Mouse (Mus musculus): Measurements from ENCODE around the gene Nrbf2. TPM values are rescaled to one million over a fixed set of nuclear protein-coding genes. Genes with fewer than 3 reads are reported as not detected.

The Nrbf2 gene
- polyA plus RNA-seq, 1 experiment from 2014 or later = 40.5 TPM

DNA sequence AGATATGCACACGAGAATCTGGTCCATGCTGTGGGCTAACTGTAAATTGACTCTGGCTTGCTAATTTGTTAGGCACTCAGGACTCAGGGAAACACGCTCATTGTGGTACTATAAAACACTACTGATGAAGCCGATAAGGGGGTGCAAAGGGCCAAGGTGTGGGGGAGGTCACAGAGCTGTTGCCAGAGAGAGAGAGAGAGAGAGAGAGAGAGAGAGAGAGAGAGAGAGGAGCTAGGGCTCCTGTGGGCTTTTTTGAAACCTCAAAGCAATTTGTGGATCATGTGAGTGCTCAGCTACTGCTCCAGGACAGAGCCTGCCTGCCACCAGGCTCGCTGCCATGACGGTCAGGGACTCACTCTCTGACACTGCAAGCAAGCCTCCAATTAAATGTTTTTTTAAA, 13.8 kb upstream of the Nrbf2 start:
- H3K4me3 ChIP-seq (ENCODE audit: low read depth, low read length) = no peak overlapping the region
- peak; percentile 48 for DNase-seq (ENCODE audit: low spot score)
- no peak for ATAC-seq (ENCODE audit: low read depth)
- H3K4me1 ChIP-seq (ENCODE audit: control insufficient read depth, insufficient read depth, low read length) = no peaks in the 10 kb centered on the region
- H3K27ac ChIP-seq (replicated peaks; ENCODE audit: low read depth, low read length) = no peak overlapping the region
- 48% methylated on average over 5 of the region's 5 CpGs for WGBS
- H3K27me3 ChIP-seq (replicated peaks; ENCODE audit: control insufficient read depth, insufficient read depth, low read length) = no peaks in the 10 kb centered on the region
- no peaks in the 10 kb centered on the region for H3K9me3 ChIP-seq (ENCODE audit: control insufficient read depth, low read length)
- no peaks in the 10 kb centered on the region for H3K36me3 ChIP-seq (ENCODE audit: control insufficient read depth, insufficient read depth, low read length)
- no peak overlapping the region for H3K9ac ChIP-seq (ENCODE audit: low read depth, low read length)
- no peak overlapping the region for H3K4me2 ChIP-seq (ENCODE audit: low read depth, low read length)

DNA sequence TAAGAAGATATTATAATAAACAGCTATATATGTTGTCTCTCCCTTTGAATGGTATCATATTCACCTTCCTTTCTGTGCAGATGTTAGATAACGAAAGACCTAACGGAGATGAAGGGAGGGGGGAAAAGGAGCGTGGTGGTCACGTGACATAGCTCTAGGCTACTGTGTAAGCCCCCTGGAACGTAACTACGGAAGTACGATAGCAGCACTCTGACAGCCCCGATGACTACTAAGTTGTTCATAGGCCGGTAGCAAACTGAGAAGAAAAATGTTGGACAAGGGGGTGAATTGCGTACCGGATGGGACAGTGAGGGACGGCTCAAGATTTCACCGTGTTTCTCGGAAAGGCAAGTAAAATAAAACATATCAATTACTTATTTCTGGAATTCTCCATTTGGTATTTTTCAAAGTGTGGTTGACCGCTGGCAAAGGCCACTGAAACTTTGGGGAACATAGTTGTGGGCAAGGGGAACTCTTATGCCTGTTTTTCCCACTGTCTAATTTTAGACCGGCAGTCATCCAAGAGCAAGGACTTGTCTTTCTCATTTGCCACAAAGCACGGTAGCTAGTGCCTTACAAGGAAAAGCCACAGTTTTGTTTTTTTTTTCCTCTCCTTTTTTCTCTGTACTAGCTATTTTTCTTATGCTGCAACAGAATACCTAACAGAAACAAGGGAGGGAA, 12.2 kb upstream of the Nrbf2 start:
- Histone ChIP-seq H3K4me1 (ENCODE audit: control insufficient read depth, insufficient read depth, low read length) (no peaks in the 10 kb centered on the region), H3K4me3 (ENCODE audit: low read depth, low read length) (no peak overlapping the region), H3K9ac (ENCODE audit: low read depth, low read length) (no peak overlapping the region), H3K27ac (replicated peaks; ENCODE audit: low read depth, low read length) (peak overlapping the region; percentile 15), H3K36me3 (ENCODE audit: control insufficient read depth, insufficient read depth, low read length) (no peaks in the 10 kb centered on the region), H3K9me3 (ENCODE audit: control insufficient read depth, low read length) (no peaks in the 10 kb centered on the region), H3K4me2 (ENCODE audit: low read depth, low read length) (no peak overlapping the region), H3K27me3 (replicated peaks; ENCODE audit: control insufficient read depth, insufficient read depth, low read length) (no peaks in the 10 kb centered on the region)
- DNase-seq (ENCODE audit: low spot score) (peak; percentile 71), ATAC-seq (ENCODE audit: low read depth) (no peak)
- WGBS = 73% methylated on average over 17 of the region's 17 CpGs

DNA sequence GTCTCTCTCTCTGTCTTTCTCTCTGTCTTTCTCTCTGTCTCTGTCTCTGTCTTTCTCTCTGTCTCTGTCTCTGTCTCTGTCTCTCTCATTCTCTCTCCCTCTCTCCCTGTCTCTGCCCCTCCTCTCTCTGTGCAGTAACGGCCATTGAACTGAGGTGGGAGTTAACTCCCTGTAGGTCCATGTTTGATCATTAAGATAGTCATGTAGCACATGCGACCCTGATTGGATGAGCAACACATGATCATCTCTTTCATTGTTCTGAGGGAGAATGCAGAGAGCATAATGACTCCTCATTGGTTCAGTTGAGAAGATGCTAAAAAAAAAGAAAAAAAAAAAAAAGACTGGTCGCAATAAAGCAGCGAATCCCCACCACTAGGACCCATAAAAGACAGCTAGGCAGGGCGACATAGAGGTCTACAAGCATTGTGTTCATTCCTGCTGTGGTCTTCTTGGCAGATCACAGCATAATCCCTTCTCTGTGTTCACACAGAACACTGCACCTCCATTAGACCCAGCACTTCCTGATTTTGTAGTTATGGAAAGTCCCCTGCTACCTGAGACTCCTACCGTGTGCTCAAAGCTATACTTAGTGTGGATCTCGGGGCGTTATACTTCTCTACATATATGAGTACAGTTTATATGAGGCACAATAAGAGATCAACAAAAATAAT, 11.5 kb upstream of the Nrbf2 start:
- WGBS = 79% methylated on average over 8 of the region's 8 CpGs
- ATAC-seq (ENCODE audit: low read depth) = no peak

DNA sequence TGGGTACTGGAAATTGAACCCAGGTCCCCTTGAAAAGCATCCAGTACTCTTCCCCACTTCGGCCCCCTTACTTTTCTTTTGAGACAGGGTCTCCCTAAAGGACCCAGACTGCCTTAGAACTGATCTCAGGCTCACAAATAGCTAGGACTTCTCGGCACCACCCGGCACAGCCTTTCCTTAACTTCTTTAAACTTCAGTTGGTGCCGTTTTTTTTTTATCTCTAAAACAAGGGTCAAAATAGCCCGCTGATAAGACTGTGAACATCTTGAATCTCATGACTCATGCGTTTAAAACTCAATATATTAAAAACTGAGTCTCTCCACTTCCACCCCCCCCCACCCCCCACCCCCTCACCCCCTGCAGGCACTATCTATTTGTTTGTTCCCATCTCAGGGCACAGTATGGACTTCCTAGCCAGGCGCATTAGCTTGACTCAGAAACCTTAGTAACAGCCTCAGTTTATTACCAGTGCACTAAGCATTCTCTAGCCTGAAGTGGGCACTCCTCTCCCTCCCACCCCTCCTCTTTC, 10.9 kb upstream of the Nrbf2 start:
- no peak for ATAC-seq (ENCODE audit: low read depth)
- Histone ChIP-seq H3K4me3 (ENCODE audit: low read depth, low read length) (no peak overlapping the region), H3K4me1 (ENCODE audit: control insufficient read depth, insufficient read depth, low read length) (no peaks in the 10 kb centered on the region), H3K36me3 (ENCODE audit: control insufficient read depth, insufficient read depth, low read length) (no peaks in the 10 kb centered on the region), H3K9ac (ENCODE audit: low read depth, low read length) (no peak overlapping the region), H3K4me2 (ENCODE audit: low read depth, low read length) (no peak overlapping the region), H3K27me3 (replicated peaks; ENCODE audit: control insufficient read depth, insufficient read depth, low read length) (no peaks in the 10 kb centered on the region), H3K27ac (replicated peaks; ENCODE audit: low read depth, low read length) (no peak overlapping the region), H3K9me3 (ENCODE audit: control insufficient read depth, low read length) (no peaks in the 10 kb centered on the region)
- whole genome bisulfite sequencing = 81% methylated on average over 7 of the region's 7 CpGs
- DNase-seq (ENCODE audit: low spot score) = no peak

More for the DNA sequence above, 11.5 kb upstream of the Nrbf2 start:
- H3K27ac ChIP-seq (replicated peaks; ENCODE audit: low read depth, low read length) = no peak overlapping the region
- no peak for DNase-seq (ENCODE audit: low spot score)
- H3K4me2 ChIP-seq (ENCODE audit: low read depth, low read length) = no peak overlapping the region
- H3K9me3 ChIP-seq (ENCODE audit: control insufficient read depth, low read length) = no peaks in the 10 kb centered on the region
- H3K27me3 ChIP-seq (replicated peaks; ENCODE audit: control insufficient read depth, insufficient read depth, low read length) = no peaks in the 10 kb centered on the region
- H3K4me1 ChIP-seq (ENCODE audit: control insufficient read depth, insufficient read depth, low read length) = no peaks in the 10 kb centered on the region
- H3K9ac ChIP-seq (ENCODE audit: low read depth, low read length) = no peak overlapping the region
- H3K36me3 ChIP-seq (ENCODE audit: control insufficient read depth, insufficient read depth, low read length) = no peaks in the 10 kb centered on the region
- H3K4me3 ChIP-seq (ENCODE audit: low read depth, low read length) = no peak overlapping the region

DNA sequence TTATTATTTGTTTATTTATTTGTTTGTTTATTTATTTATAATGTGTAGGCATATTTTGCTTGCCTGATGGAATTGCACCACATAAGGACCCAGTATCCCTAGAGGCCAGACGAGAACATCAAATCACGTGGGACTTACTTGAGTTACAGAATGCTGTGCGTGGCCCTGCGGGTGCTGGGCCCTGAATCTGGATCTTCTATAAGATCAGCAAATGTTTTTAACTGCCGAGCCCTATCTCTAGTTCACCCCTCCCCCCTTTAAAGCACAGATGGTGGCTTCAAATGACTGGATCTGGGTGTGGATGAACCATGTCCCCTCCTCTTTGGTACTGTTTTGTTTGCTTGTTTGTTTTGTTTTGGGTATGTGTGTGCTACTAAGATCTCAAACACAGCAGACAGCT, 10.2 kb upstream of the Nrbf2 start:
- Histone ChIP-seq H3K9me3 (ENCODE audit: control insufficient read depth, low read length) (no peaks in the 10 kb centered on the region), H3K4me2 (ENCODE audit: low read depth, low read length) (no peak overlapping the region), H3K9ac (ENCODE audit: low read depth, low read length) (no peak overlapping the region), H3K27ac (replicated peaks; ENCODE audit: low read depth, low read length) (no peak overlapping the region), H3K27me3 (replicated peaks; ENCODE audit: control insufficient read depth, insufficient read depth, low read length) (no peaks in the 10 kb centered on the region), H3K4me3 (ENCODE audit: low read depth, low read length) (no peak overlapping the region), H3K4me1 (ENCODE audit: control insufficient read depth, insufficient read depth, low read length) (no peaks in the 10 kb centered on the region), H3K36me3 (ENCODE audit: control insufficient read depth, insufficient read depth, low read length) (no peaks in the 10 kb centered on the region)
- DNase-seq (ENCODE audit: low spot score) = no peak
- ATAC-seq (ENCODE audit: low read depth) = no peak
- 62% methylated on average over 5 of the region's 5 CpGs for WGBS

DNA sequence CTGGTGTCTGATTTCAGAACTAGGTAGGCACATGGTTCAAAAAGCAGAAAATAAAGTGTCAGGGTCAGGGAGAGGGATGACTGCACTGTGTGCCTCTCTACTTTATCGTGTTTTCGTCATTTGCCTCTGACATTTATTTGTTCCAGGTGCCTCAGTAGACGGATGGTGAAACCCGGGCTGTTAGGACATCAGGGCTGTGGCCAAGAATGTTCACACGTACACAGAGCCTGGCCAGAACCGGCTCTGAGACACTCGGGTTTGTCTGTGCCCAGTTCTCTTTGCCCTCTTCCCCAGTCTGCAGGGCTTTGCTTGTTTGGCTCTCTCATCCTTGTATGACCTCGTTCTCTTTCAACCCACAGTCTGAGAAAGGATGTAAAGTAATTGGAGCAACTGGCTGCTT, 6.0 kb upstream of the Nrbf2 start:
- H3K36me3 ChIP-seq (ENCODE audit: control insufficient read depth, insufficient read depth, low read length) = no peaks in the 10 kb centered on the region
- DNase-seq (ENCODE audit: low spot score) (no peak), ATAC-seq (ENCODE audit: low read depth) (no peak)
- H3K4me2 ChIP-seq (ENCODE audit: low read depth, low read length) = no peak overlapping the region
- H3K27me3 ChIP-seq (replicated peaks; ENCODE audit: control insufficient read depth, insufficient read depth, low read length) = no peaks in the 10 kb centered on the region
- no peaks in the 10 kb centered on the region for H3K4me1 ChIP-seq (ENCODE audit: control insufficient read depth, insufficient read depth, low read length)
- no peak overlapping the region for H3K9ac ChIP-seq (ENCODE audit: low read depth, low read length)
- H3K9me3 ChIP-seq (ENCODE audit: control insufficient read depth, low read length) = no peaks in the 10 kb centered on the region
- no peak overlapping the region for H3K27ac ChIP-seq (replicated peaks; ENCODE audit: low read depth, low read length)
- no peak overlapping the region for H3K4me3 ChIP-seq (ENCODE audit: low read depth, low read length)
- WGBS = 45% methylated on average over 8 of the region's 8 CpGs

DNA sequence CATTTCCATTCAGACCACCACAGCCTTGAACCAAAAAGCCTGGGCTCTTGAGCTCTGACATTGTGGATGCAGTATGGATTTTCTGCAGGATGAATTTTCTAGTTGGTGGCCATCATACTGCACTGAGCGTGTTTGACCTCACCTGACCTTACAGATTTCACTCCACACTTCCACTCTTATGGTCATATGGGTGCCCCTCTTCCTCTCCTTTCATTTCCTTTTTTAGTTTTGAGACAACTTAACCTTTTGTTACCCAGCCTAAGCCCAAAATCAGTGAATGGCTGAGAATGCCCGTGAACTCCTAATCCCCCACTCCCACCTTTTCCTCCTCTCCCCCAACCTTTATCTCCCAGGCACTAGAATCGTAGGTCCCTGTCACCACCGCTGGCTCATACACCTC, 5.5 kb upstream of the Nrbf2 start:
- no peak overlapping the region for H3K4me3 ChIP-seq (ENCODE audit: low read depth, low read length)
- H3K36me3 ChIP-seq (ENCODE audit: control insufficient read depth, insufficient read depth, low read length) = no peaks in the 10 kb centered on the region
- no peak overlapping the region for H3K9ac ChIP-seq (ENCODE audit: low read depth, low read length)
- DNase-seq (ENCODE audit: low spot score) (no peak), ATAC-seq (ENCODE audit: low read depth) (no peak)
- 62% methylated on average over 4 of the region's 4 CpGs for WGBS
- no peaks in the 10 kb centered on the region for H3K4me1 ChIP-seq (ENCODE audit: control insufficient read depth, insufficient read depth, low read length)
- H3K27me3 ChIP-seq (replicated peaks; ENCODE audit: control insufficient read depth, insufficient read depth, low read length) = no peaks in the 10 kb centered on the region
- H3K4me2 ChIP-seq (ENCODE audit: low read depth, low read length) = no peak overlapping the region
- H3K27ac ChIP-seq (replicated peaks; ENCODE audit: low read depth, low read length) = no peak overlapping the region
- H3K9me3 ChIP-seq (ENCODE audit: control insufficient read depth, low read length) = no peaks in the 10 kb centered on the region

DNA sequence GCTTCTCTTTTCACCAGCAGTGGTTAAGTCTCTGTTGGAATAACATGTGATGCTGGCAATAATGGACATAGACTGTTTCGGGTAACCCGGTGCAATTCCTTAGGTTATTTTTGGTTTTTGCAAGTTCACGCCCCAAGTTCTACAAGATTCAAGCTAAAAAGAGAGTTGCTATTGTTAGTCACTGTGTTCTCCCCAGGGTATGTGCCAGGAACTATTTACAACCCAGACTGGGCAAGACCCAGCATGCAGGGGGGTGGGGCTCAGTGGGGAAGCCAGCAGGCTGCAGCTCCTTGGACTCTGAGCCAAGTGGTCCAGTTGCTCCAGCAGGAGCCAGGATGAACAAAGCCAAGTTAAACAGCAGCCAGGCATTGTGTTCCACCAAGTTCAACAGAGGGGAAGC, 2.8 kb upstream of the Nrbf2 start:
- 63% methylated on average over 3 of the region's 3 CpGs for WGBS
- 0 out of 2 replicates have a peak overlapping the region, but pooled peaks have one; percentile 39 for H3K27ac ChIP-seq (replicated peaks; ENCODE audit: low read depth, low read length)
- H3K9ac ChIP-seq (ENCODE audit: low read depth, low read length) = no peak overlapping the region
- DNase-seq (ENCODE audit: low spot score) (peak; percentile 85), ATAC-seq (ENCODE audit: low read depth) (peak; percentile 44)
- H3K4me2 ChIP-seq (ENCODE audit: low read depth, low read length) = no peak overlapping the region
- H3K9me3 ChIP-seq (ENCODE audit: control insufficient read depth, low read length) = no peaks in the 10 kb centered on the region
- no peak overlapping the region for H3K4me3 ChIP-seq (ENCODE audit: low read depth, low read length)
- peaks cover 10% of the 10 kb centered on the region for H3K4me1 ChIP-seq (ENCODE audit: control insufficient read depth, insufficient read depth, low read length)
- H3K27me3 ChIP-seq (replicated peaks; ENCODE audit: control insufficient read depth, insufficient read depth, low read length) = no peaks in the 10 kb centered on the region
- no peaks in the 10 kb centered on the region for H3K36me3 ChIP-seq (ENCODE audit: control insufficient read depth, insufficient read depth, low read length)
